Mouse (Mus musculus) gonadal fat pad, adult 2 months (tissue): Measurements from ENCODE around the gene Dnaaf1. TPM values are rescaled to one million over a fixed set of nuclear protein-coding genes. Genes with fewer than 3 reads are reported as not detected.

ENCODE experiments used
- polyA plus RNA-seq: library from polyadenylated mRNA; depleted of rRNA; stranded (reverse); fragments of >200 nt; gene quantifications from 2 replicates; pipeline ENCODE4 v1.2.3, GENCODE M21; 2012; rRNA removed

Gene Dnaaf1
- polyA plus RNA-seq, 1 experiment = 2.0 TPM

Other genes with a start within 250 kb of the Dnaaf1 start
- 168 and 181 TPM in 2 replicates for gene Hsbp1, start 230.7 kb upstream of the Dnaaf1 start, polyA plus RNA-seq
- 27.5 and 30.6 TPM in 2 replicates for gene Mlycd, start 180.4 kb upstream of the Dnaaf1 start, polyA plus RNA-seq
- 20.6 and 31.2 TPM in 2 replicates for gene Osgin1, start 141.1 kb upstream of the Dnaaf1 start, polyA plus RNA-seq
- gene Necab2, start 128.5 kb upstream of the Dnaaf1 start, polyA plus RNA-seq = 0.81 and 1.2 TPM in 2 replicates
- gene Slc38a8, start 73.5 kb upstream of the Dnaaf1 start, polyA plus RNA-seq = 0.18 and 0.24 TPM in 2 replicates
- 103 and 107 TPM in 2 replicates for gene Mbtps1, start 16.5 kb upstream of the Dnaaf1 start, polyA plus RNA-seq
- 26.2 and 28.6 TPM in 2 replicates for gene Hsdl1, start 52 bp upstream of the Dnaaf1 start, polyA plus RNA-seq
- gene Taf1c, start 30.0 kb downstream of the Dnaaf1 start, polyA plus RNA-seq = 13.6 and 17.8 TPM in 2 replicates
- gene Adad2, start 37.5 kb downstream of the Dnaaf1 start, polyA plus RNA-seq = 0.33 and 0.36 TPM in 2 replicates
- 3.7 and 5.2 TPM in 2 replicates for gene Kcng4, start 60.4 kb downstream of the Dnaaf1 start, polyA plus RNA-seq
- gene Wfdc1, start 91.1 kb downstream of the Dnaaf1 start, polyA plus RNA-seq = 41.3 and 52.5 TPM in 2 replicates
- gene Atp2c2, start 124.8 kb downstream of the Dnaaf1 start, polyA plus RNA-seq = 0.38 and 0.49 TPM in 2 replicates
- 9.9 and 12.8 TPM in 2 replicates for gene Tldc1, start 203.2 kb downstream of the Dnaaf1 start, polyA plus RNA-seq